Mouse (Mus musculus) heart, postnatal 10 days (tissue): ENCODE results near the gene Olfr1490. TPM values are rescaled to one million over a fixed set of nuclear protein-coding genes. Genes with fewer than 3 reads are reported as not detected.
"Not testable (repeated sequence)": the region's sequence is repeated elsewhere in the genome, so short reads cannot be mapped to it uniquely, and the experiment has no call there.

ENCODE experiments used
- DNase-seq, 2 experiments: peaks; one replicate each; pipeline ENCODE4 v3.0.0; 2021
- intact Hi-C: fragments of 180-260 bp; cut with DNase I; formaldehyde crosslinking; loops from one replicate; pipeline ENCODE4 v1.15.1; 2025
- microRNA-seq, 2 experiments: library from miRNA; unstranded; fragments of <30 nt; microRNA quantifications; one replicate each; pipeline ENCODE4 v1.2.0; 2022
- total RNA-seq, 2 experiments: library from RNA; stranded (reverse); gene quantifications; 2 replicates each; pipeline ENCODE4 v1.2.3; 2021

Olfr1490 gene
- not detected for total RNA-seq

DNA sequence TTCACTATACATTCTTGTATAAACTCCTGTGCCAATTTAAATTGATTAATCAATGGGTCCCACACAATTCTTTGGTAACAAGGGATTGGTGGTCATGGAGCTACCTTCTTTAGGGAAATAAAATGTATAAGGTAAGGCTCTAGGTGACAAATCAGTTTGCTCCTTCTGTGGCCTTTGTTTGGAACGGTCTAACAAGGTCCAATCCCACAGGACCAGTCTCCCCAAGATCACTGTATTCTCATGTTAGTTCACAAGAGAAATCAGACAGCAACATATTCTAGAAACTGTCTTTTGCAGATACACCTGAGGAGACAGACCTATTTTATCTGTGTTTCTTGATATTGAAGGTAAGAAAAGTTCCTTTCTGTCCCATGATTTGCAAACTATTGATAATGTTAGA lies at the start of gene Olfr1490:
TSS of gene Olfr1490 (plus strand) at position 301 of the 400 bp plus-strand sequence.
- no peak for DNase-seq
- intact Hi-C loops: no loop called here

DNA sequence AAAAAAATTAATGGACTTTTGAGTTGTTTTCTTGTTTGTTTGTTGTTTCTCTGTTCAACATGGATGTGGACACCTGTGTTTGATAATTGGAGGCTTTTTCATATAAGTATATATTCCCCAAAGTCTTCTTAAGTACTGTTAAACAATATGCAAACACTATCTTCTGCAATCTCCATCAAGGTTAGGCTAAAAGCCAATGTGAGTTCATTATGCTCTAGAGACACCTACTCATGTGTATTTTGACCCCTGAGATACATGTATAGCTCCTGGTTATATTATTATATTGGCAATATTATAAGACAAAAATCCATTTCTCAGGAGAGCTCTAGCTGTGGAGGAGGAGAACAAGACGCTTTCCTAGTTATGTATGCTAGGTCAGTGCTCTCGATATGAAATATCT lies 33.8 kb upstream of the Olfr1490 start, which contains the start of gene Olfr1487:
TSS of gene Olfr1487 (plus strand) at position 301 of the 400 bp plus-strand sequence.
- intact Hi-C loops, DNase-seq: not testable (repeated sequence)

DNA sequence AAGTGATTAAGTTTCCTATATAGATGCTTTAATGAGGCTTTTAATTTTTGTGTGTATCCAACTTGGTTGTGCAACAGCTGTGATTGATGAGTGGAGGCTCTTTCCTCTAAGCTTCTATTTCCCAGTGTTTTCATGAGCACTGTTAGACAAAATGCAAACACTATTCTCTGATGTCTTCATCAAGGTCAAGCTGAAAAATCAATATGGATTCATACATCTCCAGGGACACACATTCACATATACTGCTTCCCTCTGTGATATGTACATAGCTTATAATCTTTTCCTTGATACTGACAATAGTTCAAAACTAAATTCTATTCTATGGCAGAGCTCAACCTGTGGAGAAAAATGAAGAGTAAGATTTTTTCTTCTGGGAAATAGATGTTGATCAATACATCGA lies 19.6 kb upstream of the Olfr1490 start, which contains the start of gene Olfr1489:
TSS of gene Olfr1489 (plus strand) at position 301 of the 400 bp plus-strand sequence.
- no peak for DNase-seq
- intact Hi-C loops: no loop called here

- intact Hi-C loops: no loop called here
- DNase-seq: no peak
Observed at GRCm38 (mm10) chr19:13696968-13697367, 46.1 kb downstream of the Olfr1490 start, which contains the start of gene Olfr1491. Olfr1491 (plus strand) TSS chr19:13697268.

Small RNAs within 50 kb of the gene (microRNA-seq; reads per million reads assigned to microRNA genes)
- gene Gm23931: 0 reads per million in 2 experiments

Other genes with a start within 250 kb of the Olfr1490 start
- gene Olfr1469, start 243.2 kb upstream of the Olfr1490 start, total RNA-seq: not detected
- not detected for gene Olfr1471, start 207.7 kb upstream of the Olfr1490 start, total RNA-seq
- not detected for gene Olfr1472, start 195.0 kb upstream of the Olfr1490 start, total RNA-seq
- not detected for gene Olfr1474, start 181.5 kb upstream of the Olfr1490 start, total RNA-seq
- not detected for gene Olfr1475, start 170.9 kb upstream of the Olfr1490 start, total RNA-seq
- not detected for gene Olfr1477, start 150.5 kb upstream of the Olfr1490 start, total RNA-seq
- gene Olfr1480, start 123.2 kb upstream of the Olfr1490 start, total RNA-seq: not detected
- gene Olfr1484, start 67.6 kb upstream of the Olfr1490 start, total RNA-seq: not detected
- gene Olfr1487, start 33.7 kb upstream of the Olfr1490 start, total RNA-seq: not detected
- not detected for gene Olfr1489, start 19.5 kb upstream of the Olfr1490 start, total RNA-seq
- not detected for gene Olfr1491, start 46.2 kb downstream of the Olfr1490 start, total RNA-seq
- gene Olfr1493-ps1, start 72.2 kb downstream of the Olfr1490 start, total RNA-seq: not detected
- not detected for gene Olfr1494, start 88.6 kb downstream of the Olfr1490 start, total RNA-seq
- gene Olfr1495, start 113.5 kb downstream of the Olfr1490 start, total RNA-seq: not detected
- gene Olfr1496, start 126.8 kb downstream of the Olfr1490 start, total RNA-seq: not detected
- gene Olfr1497, start 147.1 kb downstream of the Olfr1490 start, total RNA-seq: not detected
- gene Olfr1499, start 168.4 kb downstream of the Olfr1490 start, total RNA-seq: not detected
- gene Olfr1500, start 179.4 kb downstream of the Olfr1490 start, total RNA-seq: not detected
- not detected for gene Olfr1501, start 199.6 kb downstream of the Olfr1490 start, total RNA-seq
- gene Olfr1502, start 210.7 kb downstream of the Olfr1490 start, total RNA-seq: not detected
- gene Olfr1504, start 246.8 kb downstream of the Olfr1490 start, total RNA-seq: not detected